Mouse (Mus musculus): ENCODE results near the gene Pip5k1c. TPM values are rescaled to one million over a fixed set of nuclear protein-coding genes. Genes with fewer than 3 reads are reported as not detected.
A peak's percentile ranks its signal among the peaks of the same experiment; 100 is the strongest.

Gene Pip5k1c
- polyA plus RNA-seq, 1 experiment = 28.3 TPM

GRCm38 (mm10) chr10:81301321-81301720 is 8.6 kb downstream of the Pip5k1c start:
- no peaks in the 10 kb centered on the region for H3K9me3 ChIP-seq (replicated peaks; ENCODE audit: control insufficient read depth, insufficient read depth, low read length, poor library complexity, severe bottlenecking)
- no peak overlapping the region for H3K27ac ChIP-seq (ENCODE audit: insufficient read depth, low read length)
- TF ChIP-seq POLR2A (IDR thresholded peaks at IDR 0.05; ENCODE audit: insufficient read depth, low read length) (no peak), CTCF (IDR thresholded peaks at IDR 0.05; ENCODE audit: low read depth, low read length) (no peak), EP300 (IDR thresholded peaks at IDR 0.05; ENCODE audit: insufficient read depth, low read depth, low read length) (no peak)
- H3K9ac ChIP-seq (ENCODE audit: low read depth, poor library complexity, severe bottlenecking) = no peak overlapping the region
- H3K4me1 ChIP-seq (ENCODE audit: control insufficient read depth, insufficient read depth, low read length) = peaks cover 2% of the 10 kb centered on the region
- no peaks in the 10 kb centered on the region for H3K27me3 ChIP-seq (ENCODE audit: control insufficient read depth, insufficient read depth, low read length, poor library complexity, severe bottlenecking)
- no peaks in the 10 kb centered on the region for H3K36me3 ChIP-seq (ENCODE audit: control insufficient read depth, insufficient read depth, low read length, poor library complexity, severe bottlenecking)
- no peak overlapping the region for H3K4me3 ChIP-seq (ENCODE audit: low read depth, low read length)

GRCm38 (mm10) chr10:81302288-81302687 is 9.5 kb downstream of the Pip5k1c start:
- Histone ChIP-seq H3K36me3 (ENCODE audit: control insufficient read depth, insufficient read depth, low read length, poor library complexity, severe bottlenecking) (no peaks in the 10 kb centered on the region), H3K9ac (ENCODE audit: low read depth, poor library complexity, severe bottlenecking) (no peak overlapping the region), H3K27ac (ENCODE audit: insufficient read depth, low read length) (no peak overlapping the region), H3K27me3 (ENCODE audit: control insufficient read depth, insufficient read depth, low read length, poor library complexity, severe bottlenecking) (no peaks in the 10 kb centered on the region), H3K4me1 (ENCODE audit: control insufficient read depth, insufficient read depth, low read length) (peaks cover 2% of the 10 kb centered on the region), H3K9me3 (replicated peaks; ENCODE audit: control insufficient read depth, insufficient read depth, low read length, poor library complexity, severe bottlenecking) (no peaks in the 10 kb centered on the region), H3K4me3 (ENCODE audit: low read depth, low read length) (no peak overlapping the region)
- no peak for TF ChIP-seq EP300 (IDR thresholded peaks at IDR 0.05; ENCODE audit: insufficient read depth, low read depth, low read length)
- no peak for TF ChIP-seq POLR2A (IDR thresholded peaks at IDR 0.05; ENCODE audit: insufficient read depth, low read length)
- TF ChIP-seq CTCF (IDR thresholded peaks at IDR 0.05; ENCODE audit: low read depth, low read length) = no peak

- Histone ChIP-seq H3K36me3 (ENCODE audit: control insufficient read depth, insufficient read depth, low read length, poor library complexity, severe bottlenecking) (no peaks in the 10 kb centered on the region), H3K27ac (ENCODE audit: insufficient read depth, low read length) (no peak overlapping the region), H3K27me3 (ENCODE audit: control insufficient read depth, insufficient read depth, low read length, poor library complexity, severe bottlenecking) (no peaks in the 10 kb centered on the region), H3K4me1 (ENCODE audit: control insufficient read depth, insufficient read depth, low read length) (peaks cover 2% of the 10 kb centered on the region), H3K4me3 (ENCODE audit: low read depth, low read length) (no peak overlapping the region), H3K9ac (ENCODE audit: low read depth, poor library complexity, severe bottlenecking) (no peak overlapping the region), H3K9me3 (replicated peaks; ENCODE audit: control insufficient read depth, insufficient read depth, low read length, poor library complexity, severe bottlenecking) (no peaks in the 10 kb centered on the region)
- no peak for TF ChIP-seq POLR2A (IDR thresholded peaks at IDR 0.05; ENCODE audit: insufficient read depth, low read length)
- TF ChIP-seq EP300 (IDR thresholded peaks at IDR 0.05; ENCODE audit: insufficient read depth, low read depth, low read length) = no peak
- no peak for TF ChIP-seq CTCF (IDR thresholded peaks at IDR 0.05; ENCODE audit: low read depth, low read length)
These were observed 10.0 kb downstream of the Pip5k1c start for GRCm38 (mm10) chr10:81302781-81303218.

- Histone ChIP-seq H3K4me3 (ENCODE audit: low read depth, low read length) (no peak overlapping the region), H3K9ac (ENCODE audit: low read depth, poor library complexity, severe bottlenecking) (no peak overlapping the region), H3K36me3 (ENCODE audit: control insufficient read depth, insufficient read depth, low read length, poor library complexity, severe bottlenecking) (no peaks in the 10 kb centered on the region), H3K27me3 (ENCODE audit: control insufficient read depth, insufficient read depth, low read length, poor library complexity, severe bottlenecking) (no peaks in the 10 kb centered on the region), H3K4me1 (ENCODE audit: control insufficient read depth, insufficient read depth, low read length) (no peaks in the 10 kb centered on the region), H3K27ac (ENCODE audit: insufficient read depth, low read length) (no peak overlapping the region), H3K9me3 (replicated peaks; ENCODE audit: control insufficient read depth, insufficient read depth, low read length, poor library complexity, severe bottlenecking) (no peaks in the 10 kb centered on the region)
- TF ChIP-seq POLR2A (IDR thresholded peaks at IDR 0.05; ENCODE audit: insufficient read depth, low read length) = no peak
- TF ChIP-seq EP300 (IDR thresholded peaks at IDR 0.05; ENCODE audit: insufficient read depth, low read depth, low read length) = no peak
- no peak for TF ChIP-seq CTCF (IDR thresholded peaks at IDR 0.05; ENCODE audit: low read depth, low read length)
These were observed 10.5 kb downstream of the Pip5k1c start for GRCm38 (mm10) chr10:81303258-81303657.

- H3K9ac ChIP-seq (ENCODE audit: low read depth, poor library complexity, severe bottlenecking) = no peak overlapping the region
- H3K4me1 ChIP-seq (ENCODE audit: control insufficient read depth, insufficient read depth, low read length) = no peaks in the 10 kb centered on the region
- no peaks in the 10 kb centered on the region for H3K9me3 ChIP-seq (replicated peaks; ENCODE audit: control insufficient read depth, insufficient read depth, low read length, poor library complexity, severe bottlenecking)
- H3K27ac ChIP-seq (ENCODE audit: insufficient read depth, low read length) = no peak overlapping the region
- TF ChIP-seq POLR2A (IDR thresholded peaks at IDR 0.05; ENCODE audit: insufficient read depth, low read length) (no peak), CTCF (IDR thresholded peaks at IDR 0.05; ENCODE audit: low read depth, low read length) (no peak), EP300 (IDR thresholded peaks at IDR 0.05; ENCODE audit: insufficient read depth, low read depth, low read length) (no peak)
- no peaks in the 10 kb centered on the region for H3K36me3 ChIP-seq (ENCODE audit: control insufficient read depth, insufficient read depth, low read length, poor library complexity, severe bottlenecking)
- no peak overlapping the region for H3K4me3 ChIP-seq (ENCODE audit: low read depth, low read length)
- H3K27me3 ChIP-seq (ENCODE audit: control insufficient read depth, insufficient read depth, low read length, poor library complexity, severe bottlenecking) = no peaks in the 10 kb centered on the region
These were observed 11.0 kb downstream of the Pip5k1c start for GRCm38 (mm10) chr10:81303761-81304160.

- Histone ChIP-seq H3K27me3 (ENCODE audit: control insufficient read depth, insufficient read depth, low read length, poor library complexity, severe bottlenecking) (no peaks in the 10 kb centered on the region), H3K36me3 (ENCODE audit: control insufficient read depth, insufficient read depth, low read length, poor library complexity, severe bottlenecking) (no peaks in the 10 kb centered on the region), H3K9me3 (replicated peaks; ENCODE audit: control insufficient read depth, insufficient read depth, low read length, poor library complexity, severe bottlenecking) (no peaks in the 10 kb centered on the region), H3K9ac (ENCODE audit: low read depth, poor library complexity, severe bottlenecking) (no peak overlapping the region), H3K27ac (ENCODE audit: insufficient read depth, low read length) (no peak overlapping the region), H3K4me1 (ENCODE audit: control insufficient read depth, insufficient read depth, low read length) (no peaks in the 10 kb centered on the region), H3K4me3 (ENCODE audit: low read depth, low read length) (no peak overlapping the region)
- TF ChIP-seq CTCF (IDR thresholded peaks at IDR 0.05; ENCODE audit: low read depth, low read length) (peak; percentile 91), EP300 (IDR thresholded peaks at IDR 0.05; ENCODE audit: insufficient read depth, low read depth, low read length) (peak; percentile 27; the same call in 1 of the 2 replicates), POLR2A (IDR thresholded peaks at IDR 0.05; ENCODE audit: insufficient read depth, low read length) (no peak)
These were observed 12.0 kb downstream of the Pip5k1c start for GRCm38 (mm10) chr10:81304597-81305238.
